Mouse (Mus musculus) ES-Bruce4 (cell line): ENCODE results near the gene Arid4a. TPM values are rescaled to one million over a fixed set of nuclear protein-coding genes. Genes with fewer than 3 reads are reported as not detected.

Experiments used
- H3K27ac ChIP-seq: 2 replicates; pipeline ENCODE4 v1.5.1; 2012; ENCODE audit warnings: low read length, inconsistent platforms; ENCODE audit not compliant: insufficient read depth
- H3K27me3 ChIP-seq: 2 replicates; pipeline ENCODE4 v1.6.1; 2012; ENCODE audit warnings: mild to moderate bottlenecking, low read length, inconsistent platforms; ENCODE audit not compliant: control insufficient read depth, poor library complexity, insufficient read depth, severe bottlenecking
- H3K36me3 ChIP-seq: 2 replicates; pipeline ENCODE4 v1.6.1; 2012; ENCODE audit warnings: inconsistent platforms, mild to moderate bottlenecking, low read length, moderate library complexity; ENCODE audit not compliant: control insufficient read depth, poor library complexity, insufficient read depth, severe bottlenecking
- H3K4me1 ChIP-seq: one replicate; pipeline ENCODE4 v1.8.1; 2011; ENCODE audit warnings: low read length; ENCODE audit not compliant: control insufficient read depth, insufficient read depth
- H3K4me3 ChIP-seq: 2 replicates; pipeline ENCODE4 v1.5.1; 2011; ENCODE audit warnings: low read depth, mild to moderate bottlenecking, low read length
- H3K9ac ChIP-seq: 2 replicates; pipeline ENCODE4 v1.6.1; 2012; ENCODE audit warnings: low read depth, mild to moderate bottlenecking, inconsistent platforms; ENCODE audit not compliant: poor library complexity, severe bottlenecking
- H3K9me3 ChIP-seq: replicated peaks from 2 replicates; pipeline ENCODE4 v1.6.1; 2012; ENCODE audit warnings: mild to moderate bottlenecking, low read length, inconsistent platforms; ENCODE audit not compliant: control insufficient read depth, poor library complexity, insufficient read depth, severe bottlenecking
- CTCF ChIP-seq: IDR thresholded peaks from one replicate; pipeline ENCODE4 v1.8.1; 2011; ENCODE audit warnings: low read depth, low read length
- EP300 ChIP-seq: IDR thresholded peaks from 2 replicates; pipeline ENCODE4 v1.6.1; 2011; ENCODE audit warnings: low read depth, low read length; ENCODE audit not compliant: insufficient read depth
- POLR2A ChIP-seq: IDR thresholded peaks from one replicate; pipeline ENCODE4 v1.8.1; 2011; ENCODE audit warnings: low read length; ENCODE audit not compliant: insufficient read depth
- polyA plus RNA-seq: library from polyadenylated mRNA; stranded (reverse); fragments of >200 nt; gene quantifications from 2 replicates; pipeline ENCODE4 v1.2.4, GENCODE M21; 2011; ENCODE audit warnings: low read depth; ENCODE audit not compliant: missing spikeins, insufficient read depth, insufficient read length

The Arid4a gene
- polyA plus RNA-seq, 1 experiment = 21.9 TPM

- H3K9ac ChIP-seq = no peak overlapping the region
- H3K4me1 ChIP-seq = no peaks in the 10 kb centered on the region
- no peaks in the 10 kb centered on the region for H3K27me3 ChIP-seq
- H3K36me3 ChIP-seq = no peaks in the 10 kb centered on the region
- no peaks in the 10 kb centered on the region for H3K9me3 ChIP-seq
- H3K27ac ChIP-seq = no peak overlapping the region
- TF ChIP-seq POLR2A = no peak
- TF ChIP-seq CTCF = no peak
- TF ChIP-seq EP300 = no peak
- H3K4me3 ChIP-seq = no peak overlapping the region
These were observed 97.3 kb downstream of the Arid4a start for GRCm38 (mm10) chr12:71113074-71113473.

GRCm38 (mm10) chr12:71113675-71114288 lies 98.0 kb downstream of the Arid4a start:
- Histone ChIP-seq H3K4me3 (no peak overlapping the region), H3K27ac (no peak overlapping the region), H3K36me3 (no peaks in the 10 kb centered on the region), H3K27me3 (no peaks in the 10 kb centered on the region), H3K9ac (no peak overlapping the region), H3K9me3 (no peaks in the 10 kb centered on the region), H3K4me1 (no peaks in the 10 kb centered on the region)
- TF ChIP-seq EP300 (no peak), CTCF (no peak), POLR2A (no peak)

- no peaks in the 10 kb centered on the region for H3K36me3 ChIP-seq
- H3K9ac ChIP-seq = no peak overlapping the region
- no peaks in the 10 kb centered on the region for H3K27me3 ChIP-seq
- H3K4me3 ChIP-seq = no peak overlapping the region
- H3K4me1 ChIP-seq = no peaks in the 10 kb centered on the region
- TF ChIP-seq POLR2A = no peak
- no peaks in the 10 kb centered on the region for H3K9me3 ChIP-seq
- H3K27ac ChIP-seq = no peak overlapping the region
These were observed 100.6 kb downstream of the Arid4a start for GRCm38 (mm10) chr12:71116411-71116810.

GRCm38 (mm10) chr12:71122731-71123130 lies 106.9 kb downstream of the Arid4a start:
- Histone ChIP-seq H3K27me3 (no peaks in the 10 kb centered on the region), H3K36me3 (peaks cover 16% of the 10 kb centered on the region)
- TF ChIP-seq EP300 (no peak), POLR2A (no peak), CTCF (no peak)

GRCm38 (mm10) chr12:71123286-71123685 lies 107.5 kb downstream of the Arid4a start:
- peaks cover 16% of the 10 kb centered on the region for H3K36me3 ChIP-seq
- TF ChIP-seq EP300 (no peak), POLR2A (no peak)
- H3K27me3 ChIP-seq = no peaks in the 10 kb centered on the region
- no peaks in the 10 kb centered on the region for H3K9me3 ChIP-seq
- no peak overlapping the region for H3K27ac ChIP-seq
- no peaks in the 10 kb centered on the region for H3K4me1 ChIP-seq
- H3K9ac ChIP-seq = no peak overlapping the region
- no peak overlapping the region for H3K4me3 ChIP-seq

More at GRCm38 (mm10) chr12:71122731-71123130, 106.9 kb downstream of the Arid4a start:
- Histone ChIP-seq H3K4me1 (no peaks in the 10 kb centered on the region), H3K9me3 (no peaks in the 10 kb centered on the region), H3K27ac (no peak overlapping the region), H3K4me3 (no peak overlapping the region), H3K9ac (no peak overlapping the region)

- Histone ChIP-seq H3K27me3 (no peaks in the 10 kb centered on the region), H3K4me1 (no peaks in the 10 kb centered on the region), H3K27ac (no peak overlapping the region), H3K36me3 (peaks cover 22% of the 10 kb centered on the region), H3K9me3 (no peaks in the 10 kb centered on the region), H3K9ac (peak overlapping the region; percentile 81), H3K4me3 (no peak overlapping the region)
- TF ChIP-seq POLR2A (no peak), CTCF (no peak), EP300 (no peak)
These were observed 119.8 kb downstream of the Arid4a start for GRCm38 (mm10) chr12:71135581-71135980.
